Mouse (Mus musculus): ENCODE data around the gene Vasn. TPM values are rescaled to one million over a fixed set of nuclear protein-coding genes. Genes with fewer than 3 reads are reported as not detected.

Vasn gene
- total RNA-seq, 1 experiment: 8.7 TPM

DNA sequence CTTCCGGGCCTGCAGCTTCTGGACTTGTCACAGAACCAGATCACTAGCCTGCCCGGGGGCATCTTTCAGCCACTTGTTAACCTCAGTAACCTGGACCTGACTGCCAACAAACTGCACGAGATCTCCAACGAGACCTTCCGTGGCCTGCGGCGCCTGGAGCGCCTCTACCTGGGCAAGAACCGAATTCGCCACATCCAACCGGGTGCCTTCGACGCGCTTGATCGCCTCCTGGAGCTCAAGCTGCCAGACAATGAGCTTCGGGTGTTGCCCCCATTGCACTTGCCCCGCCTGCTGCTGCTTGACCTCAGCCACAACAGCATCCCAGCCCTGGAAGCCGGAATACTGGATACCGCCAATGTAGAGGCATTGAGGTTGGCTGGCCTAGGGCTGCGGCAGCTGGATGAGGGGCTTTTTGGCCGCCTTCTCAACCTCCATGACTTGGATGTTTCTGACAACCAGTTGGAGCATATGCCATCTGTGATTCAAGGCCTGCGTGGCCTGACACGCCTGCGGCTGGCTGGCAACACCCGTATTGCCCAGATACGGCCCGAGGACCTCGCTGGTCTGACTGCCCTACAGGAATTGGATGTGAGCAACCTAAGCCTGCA, 8.8 kb downstream of the Vasn start:
- in situ Hi-C loops (cut with MboI; ENCODE audit: low sequenced_read_pairs in 2 of 2, unreplicated experiment in 2 of 2): no loop called here
- peaks cover 0 to 12% of the 10 kb centered on the region in 2 experiments; a peak in 1 of 4 replicates for H3K4me1 ChIP-seq (ENCODE audit: control insufficient read depth in 2 of 2, insufficient read depth in 2 of 2, low read length in 2 of 2, poor library complexity in 1 of 2)
- H3K27ac ChIP-seq (ENCODE audit: insufficient read depth, low read depth, low read length, poor library complexity, severe bottlenecking): no peak overlapping the region

DNA sequence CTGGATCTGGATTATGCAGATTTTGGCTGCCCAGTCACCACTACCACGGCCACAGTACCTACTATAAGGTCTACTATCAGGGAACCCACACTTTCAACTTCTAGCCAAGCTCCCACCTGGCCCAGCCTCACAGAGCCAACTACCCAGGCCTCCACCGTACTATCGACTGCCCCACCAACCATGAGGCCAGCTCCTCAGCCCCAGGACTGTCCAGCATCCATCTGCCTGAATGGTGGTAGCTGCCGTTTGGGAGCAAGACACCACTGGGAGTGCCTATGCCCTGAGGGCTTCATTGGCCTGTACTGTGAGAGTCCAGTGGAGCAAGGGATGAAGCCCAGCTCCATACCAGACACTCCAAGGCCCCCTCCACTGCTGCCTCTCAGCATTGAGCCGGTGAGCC, 9.5 kb downstream of the Vasn start:
- TF ChIP-seq HCFC1 (IDR thresholded peaks at IDR 0.05; ENCODE audit: borderline replicate concordance, insufficient read depth, low read length) (no peak), ZC3H11A (IDR thresholded peaks at IDR 0.05; ENCODE audit: borderline replicate concordance, low read depth, low read length) (no peak), ZNF384 (IDR thresholded peaks at IDR 0.05; ENCODE audit: low read depth, low read length) (no peak), MAFK (IDR thresholded peaks at IDR 0.05; ENCODE audit: insufficient read depth, low read depth, low read length) (no peak), CHD2 (IDR thresholded peaks at IDR 0.05; ENCODE audit: low read depth, low read length) (no peak)
- in situ Hi-C loops (cut with MboI; ENCODE audit: low sequenced_read_pairs in 2 of 2, unreplicated experiment in 2 of 2): no loop called here
- Histone ChIP-seq H3K4me3 (ENCODE audit: insufficient read depth in 1 of 2, low read depth in 1 of 2, low read length in 2 of 2, poor library complexity in 1 of 2, severe bottlenecking in 1 of 2) (0 out of 4 replicates have a peak overlapping the region, but pooled peaks of 1 of the 2 experiments have one; percentile 19), H3K4me1 (ENCODE audit: control insufficient read depth in 2 of 2, insufficient read depth in 2 of 2, low read length in 2 of 2, poor library complexity in 1 of 2) (peaks cover 0 to 12% of the 10 kb centered on the region in 2 experiments; a peak in 1 of 4 replicates), H3K36me3 (ENCODE audit: control insufficient read depth, insufficient read depth, low read length, poor library complexity, severe bottlenecking) (peaks cover 8% of the 10 kb centered on the region; the same call in 1 of the 2 replicates), H3K9me3 (ENCODE audit: control insufficient read depth, insufficient read depth, low read depth, low read length) (no peaks in the 10 kb centered on the region), H3K9ac (ENCODE audit: insufficient read depth, low read depth, low read length, poor library complexity, severe bottlenecking) (no peak overlapping the region), H3K27ac (ENCODE audit: insufficient read depth, low read depth, low read length, poor library complexity, severe bottlenecking) (no peak overlapping the region)
- DNase-seq (ENCODE audit: low read depth, low spot score): no peak

More for the DNA sequence above, 8.8 kb downstream of the Vasn start:
- Histone ChIP-seq H3K4me3 (ENCODE audit: insufficient read depth in 1 of 2, low read depth in 1 of 2, low read length in 2 of 2, poor library complexity in 1 of 2, severe bottlenecking in 1 of 2) (peak overlapping the region; percentile 1 to 19; a peak in 3 of 4 replicates), H3K36me3 (ENCODE audit: control insufficient read depth, insufficient read depth, low read length, poor library complexity, severe bottlenecking) (peaks cover 8% of the 10 kb centered on the region; the same call in 1 of the 2 replicates), H3K9me3 (ENCODE audit: control insufficient read depth, insufficient read depth, low read depth, low read length) (no peaks in the 10 kb centered on the region), H3K9ac (ENCODE audit: insufficient read depth, low read depth, low read length, poor library complexity, severe bottlenecking) (peak overlapping the region; percentile 12; the same call in 1 of the 2 replicates)
- TF ChIP-seq CHD2 (IDR thresholded peaks at IDR 0.05; ENCODE audit: low read depth, low read length) (no peak), MAFK (IDR thresholded peaks at IDR 0.05; ENCODE audit: insufficient read depth, low read depth, low read length) (no peak), ZC3H11A (IDR thresholded peaks at IDR 0.05; ENCODE audit: borderline replicate concordance, low read depth, low read length) (no peak), HCFC1 (IDR thresholded peaks at IDR 0.05; ENCODE audit: borderline replicate concordance, insufficient read depth, low read length) (0 out of 2 replicates have a peak, but pooled peaks have one; percentile 22)
- DNase-seq (ENCODE audit: low read depth, low spot score): no peak

DNA sequence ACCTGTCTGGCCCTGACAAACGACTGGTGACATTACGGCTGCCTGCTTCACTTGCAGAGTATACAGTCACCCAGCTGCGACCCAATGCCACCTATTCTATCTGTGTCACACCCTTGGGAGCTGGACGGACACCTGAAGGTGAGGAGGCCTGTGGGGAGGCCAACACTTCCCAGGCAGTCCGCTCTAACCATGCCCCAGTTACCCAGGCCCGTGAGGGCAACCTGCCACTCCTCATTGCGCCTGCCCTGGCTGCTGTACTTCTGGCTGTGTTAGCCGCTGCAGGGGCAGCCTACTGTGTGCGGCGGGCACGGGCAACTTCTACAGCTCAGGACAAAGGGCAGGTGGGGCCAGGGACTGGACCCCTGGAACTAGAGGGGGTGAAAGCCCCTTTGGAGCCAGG, 10.0 kb downstream of the Vasn start:
- no peak overlapping the region for H3K27ac ChIP-seq (ENCODE audit: insufficient read depth, low read depth, low read length, poor library complexity, severe bottlenecking)
- peak overlapping the region; percentile 21 to 28; a peak in 1 of 4 replicates for H3K4me3 ChIP-seq (ENCODE audit: insufficient read depth in 1 of 2, low read depth in 1 of 2, low read length in 2 of 2, poor library complexity in 1 of 2, severe bottlenecking in 1 of 2)
- H3K9me3 ChIP-seq (ENCODE audit: control insufficient read depth, insufficient read depth, low read depth, low read length): no peaks in the 10 kb centered on the region
- no peak for TF ChIP-seq ZC3H11A (IDR thresholded peaks at IDR 0.05; ENCODE audit: borderline replicate concordance, low read depth, low read length)
- TF ChIP-seq HCFC1 (IDR thresholded peaks at IDR 0.05; ENCODE audit: borderline replicate concordance, insufficient read depth, low read length): no peak
- TF ChIP-seq ZNF384 (IDR thresholded peaks at IDR 0.05; ENCODE audit: low read depth, low read length): no peak
- no peak for TF ChIP-seq CHD2 (IDR thresholded peaks at IDR 0.05; ENCODE audit: low read depth, low read length)
- TF ChIP-seq MAFK (IDR thresholded peaks at IDR 0.05; ENCODE audit: insufficient read depth, low read depth, low read length): no peak
- in situ Hi-C loops (cut with MboI; ENCODE audit: low sequenced_read_pairs in 2 of 2, unreplicated experiment in 2 of 2): no loop called here
- H3K36me3 ChIP-seq (ENCODE audit: control insufficient read depth, insufficient read depth, low read length, poor library complexity, severe bottlenecking): peaks cover 8% of the 10 kb centered on the region; the same call in 1 of the 2 replicates
- DNase-seq (ENCODE audit: low read depth, low spot score): no peak
- no peak overlapping the region for H3K9ac ChIP-seq (ENCODE audit: insufficient read depth, low read depth, low read length, poor library complexity, severe bottlenecking)
- H3K4me1 ChIP-seq (ENCODE audit: control insufficient read depth in 2 of 2, insufficient read depth in 2 of 2, low read length in 2 of 2, poor library complexity in 1 of 2): peaks cover 0 to 12% of the 10 kb centered on the region in 2 experiments; a peak in 1 of 4 replicates

DNA sequence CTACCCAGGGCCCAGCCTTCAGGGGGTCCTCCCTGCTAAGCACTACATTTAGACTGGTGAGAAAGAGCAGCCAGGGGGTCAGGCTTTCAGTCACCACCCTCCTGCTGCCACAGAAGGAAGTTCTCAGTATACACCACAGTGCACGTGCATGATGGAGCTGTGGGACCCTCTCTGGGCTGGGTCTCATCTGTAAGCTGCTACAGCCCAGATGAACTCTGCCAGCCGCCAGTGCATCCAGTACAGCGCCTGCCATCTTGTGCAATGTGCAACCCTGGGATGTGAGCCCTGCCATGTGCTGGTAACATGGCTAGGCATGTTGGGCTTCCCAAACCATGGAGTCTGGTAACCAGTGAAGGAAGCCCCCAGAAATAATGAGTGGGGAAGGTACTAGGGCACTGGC, 10.4 kb downstream of the Vasn start:
- Histone ChIP-seq H3K9ac (ENCODE audit: insufficient read depth, low read depth, low read length, poor library complexity, severe bottlenecking) (no peak overlapping the region; the same call in 1 of the 2 replicates), H3K4me1 (ENCODE audit: control insufficient read depth in 2 of 2, insufficient read depth in 2 of 2, low read length in 2 of 2, poor library complexity in 1 of 2) (peaks cover 0 to 12% of the 10 kb centered on the region in 2 experiments; a peak in 1 of 4 replicates), H3K27ac (ENCODE audit: insufficient read depth, low read depth, low read length, poor library complexity, severe bottlenecking) (no peak overlapping the region), H3K36me3 (ENCODE audit: control insufficient read depth, insufficient read depth, low read length, poor library complexity, severe bottlenecking) (peaks cover 11% of the 10 kb centered on the region; the same call in 1 of the 2 replicates), H3K9me3 (ENCODE audit: control insufficient read depth, insufficient read depth, low read depth, low read length) (no peaks in the 10 kb centered on the region), H3K4me3 (ENCODE audit: insufficient read depth in 1 of 2, low read depth in 1 of 2, low read length in 2 of 2, poor library complexity in 1 of 2, severe bottlenecking in 1 of 2) (0 out of 4 replicates have a peak overlapping the region, but pooled peaks of 1 of the 2 experiments have one; percentile 28)
- in situ Hi-C loops (cut with MboI; ENCODE audit: low sequenced_read_pairs in 2 of 2, unreplicated experiment in 2 of 2): no loop called here
- no peak for DNase-seq (ENCODE audit: low read depth, low spot score)
- TF ChIP-seq CHD2 (IDR thresholded peaks at IDR 0.05; ENCODE audit: low read depth, low read length): no peak
- TF ChIP-seq HCFC1 (IDR thresholded peaks at IDR 0.05; ENCODE audit: borderline replicate concordance, insufficient read depth, low read length): no peak
- TF ChIP-seq ZC3H11A (IDR thresholded peaks at IDR 0.05; ENCODE audit: borderline replicate concordance, low read depth, low read length): no peak
- TF ChIP-seq ZNF384 (IDR thresholded peaks at IDR 0.05; ENCODE audit: low read depth, low read length): no peak
- no peak for TF ChIP-seq MAFK (IDR thresholded peaks at IDR 0.05; ENCODE audit: insufficient read depth, low read depth, low read length)

Data from ES-E14 (cell line).